Mouse (Mus musculus): ENCODE results near the gene Pola2.

DNA sequence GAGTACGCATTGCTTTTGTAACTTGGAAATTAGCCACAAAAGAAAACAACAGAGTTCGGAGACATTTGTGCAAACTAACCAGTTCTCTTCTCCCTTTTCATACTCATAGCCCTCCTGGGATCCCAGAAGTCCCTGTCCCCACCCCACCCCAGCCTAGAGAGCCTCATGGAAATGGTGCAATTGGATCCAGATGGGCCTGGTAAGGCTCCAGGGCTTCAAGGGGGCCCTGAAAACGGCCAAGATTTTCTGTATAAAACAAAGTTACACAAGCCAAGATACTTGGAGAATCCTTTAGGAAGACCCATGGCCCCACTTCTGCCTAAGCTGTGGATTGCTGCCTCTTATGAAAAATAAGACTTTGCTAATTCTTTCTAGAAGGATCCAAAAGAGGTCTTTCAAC, 13.7 kb upstream of the Pola2 start:
- TF ChIP-seq POLR2A (IDR thresholded peaks at IDR 0.05; ENCODE audit: borderline replicate concordance, extremely low read depth, low read depth, low read length) (no peak), CTCF (IDR thresholded peaks at IDR 0.05; ENCODE audit: insufficient read depth, low read length) (no peak)

Data from lung, adult 2 months (tissue).